Mouse (Mus musculus): ENCODE measurements at regions not wholly inside any gene's neighbourhood (a gene's known extent, or its start where the extent isn't known, plus 50 kb on each side); places are given as distances from the start of the nearest gene placed in this dataset.

GRCm38 (mm10) chr10:126526186-126526585 lies 375.0 kb downstream of the Atp23 start:
- in situ Hi-C loops (cut with MboI; ENCODE audit: low pct_unique_long_range_greater_than_20kb in 1 of 2, low sequenced_read_pairs in 2 of 2, unreplicated experiment in 1 of 2) = loop anchor here in 1 of 2 experiments (10.0 kb wide), 1 partner anchor 141 kb away; no protein-coding TSS in a partner anchor

GRCm38 (mm10) chr10:126521836-126522815 lies 379.0 kb downstream of the Atp23 start:
- in situ Hi-C loops (cut with MboI; ENCODE audit: low pct_unique_long_range_greater_than_20kb in 1 of 2, low sequenced_read_pairs in 2 of 2, unreplicated experiment in 1 of 2) = loop anchor here in 1 of 2 experiments (10.0 kb wide), 1 partner anchor 137 kb away; no protein-coding TSS in a partner anchor

- in situ Hi-C loops (cut with MboI; ENCODE audit: low pct_unique_long_range_greater_than_20kb in 1 of 2, low sequenced_read_pairs in 2 of 2, unreplicated experiment in 1 of 2) = loop anchor here in 1 of 2 experiments (10.0 kb wide), 1 partner anchor 136 kb away; no protein-coding TSS in a partner anchor
These were observed 380.2 kb downstream of the Atp23 start for GRCm38 (mm10) chr10:126520973-126521372.

- in situ Hi-C loops (cut with MboI; ENCODE audit: low pct_unique_long_range_greater_than_20kb in 1 of 2, low sequenced_read_pairs in 2 of 2, unreplicated experiment in 1 of 2) = no loop called here
These were observed 388.0 kb downstream of the Atp23 start for GRCm38 (mm10) chr10:126513185-126513584.

- in situ Hi-C loops (cut with MboI; ENCODE audit: low pct_unique_long_range_greater_than_20kb in 1 of 2, low sequenced_read_pairs in 2 of 2, unreplicated experiment in 1 of 2) = no loop called here
These were observed 389.6 kb downstream of the Atp23 start for GRCm38 (mm10) chr10:126511511-126511910.

GRCm38 (mm10) chr10:126505988-126506387 lies 395.2 kb downstream of the Atp23 start:
- in situ Hi-C loops (cut with MboI; ENCODE audit: low pct_unique_long_range_greater_than_20kb in 1 of 2, low sequenced_read_pairs in 2 of 2, unreplicated experiment in 1 of 2) = no loop called here

- in situ Hi-C loops (cut with MboI; ENCODE audit: low pct_unique_long_range_greater_than_20kb in 1 of 2, low sequenced_read_pairs in 2 of 2, unreplicated experiment in 1 of 2) = no loop called here
These were observed 399.0 kb downstream of the Atp23 start for GRCm38 (mm10) chr10:126502013-126502688.

- in situ Hi-C loops (cut with MboI; ENCODE audit: low pct_unique_long_range_greater_than_20kb in 1 of 2, low sequenced_read_pairs in 2 of 2, unreplicated experiment in 1 of 2) = no loop called here
These were observed 402.4 kb downstream of the Atp23 start for GRCm38 (mm10) chr10:126498726-126499125.

GRCm38 (mm10) chr10:126493734-126494133 lies 407.4 kb downstream of the Atp23 start:
- in situ Hi-C loops (cut with MboI; ENCODE audit: low pct_unique_long_range_greater_than_20kb in 1 of 2, low sequenced_read_pairs in 2 of 2, unreplicated experiment in 1 of 2) = no loop called here

GRCm38 (mm10) chr10:126492211-126492610 lies 408.9 kb downstream of the Atp23 start:
- in situ Hi-C loops (cut with MboI; ENCODE audit: low pct_unique_long_range_greater_than_20kb in 1 of 2, low sequenced_read_pairs in 2 of 2, unreplicated experiment in 1 of 2) = no loop called here

GRCm38 (mm10) chr10:126485129-126485528 lies 416.0 kb downstream of the Atp23 start:
- in situ Hi-C loops (cut with MboI; ENCODE audit: low pct_unique_long_range_greater_than_20kb in 1 of 2, low sequenced_read_pairs in 2 of 2, unreplicated experiment in 1 of 2) = no loop called here

- in situ Hi-C loops (cut with MboI; ENCODE audit: low pct_unique_long_range_greater_than_20kb in 1 of 2, low sequenced_read_pairs in 2 of 2, unreplicated experiment in 1 of 2) = no loop called here
These were observed 417.7 kb downstream of the Atp23 start for GRCm38 (mm10) chr10:126483479-126483878.

- in situ Hi-C loops (cut with MboI; ENCODE audit: low pct_unique_long_range_greater_than_20kb in 1 of 2, low sequenced_read_pairs in 2 of 2, unreplicated experiment in 1 of 2) = no loop called here
These were observed 420.8 kb downstream of the Atp23 start for GRCm38 (mm10) chr10:126480382-126480781.

- in situ Hi-C loops (cut with MboI; ENCODE audit: low pct_unique_long_range_greater_than_20kb in 1 of 2, low sequenced_read_pairs in 2 of 2, unreplicated experiment in 1 of 2) = no loop called here
These were observed 421.4 kb downstream of the Atp23 start for GRCm38 (mm10) chr10:126479743-126480142.

GRCm38 (mm10) chr10:126473050-126473719 lies 428.0 kb downstream of the Atp23 start:
- in situ Hi-C loops (cut with MboI; ENCODE audit: low pct_unique_long_range_greater_than_20kb in 1 of 2, low sequenced_read_pairs in 2 of 2, unreplicated experiment in 1 of 2) = no loop called here

- in situ Hi-C loops (cut with MboI; ENCODE audit: low pct_unique_long_range_greater_than_20kb in 1 of 2, low sequenced_read_pairs in 2 of 2, unreplicated experiment in 1 of 2) = no loop called here
These were observed 430.2 kb downstream of the Atp23 start for GRCm38 (mm10) chr10:126470838-126471491.

GRCm38 (mm10) chr10:126462770-126463169 lies 438.4 kb downstream of the Atp23 start:
- in situ Hi-C loops (cut with MboI; ENCODE audit: low pct_unique_long_range_greater_than_20kb in 1 of 2, low sequenced_read_pairs in 2 of 2, unreplicated experiment in 1 of 2) = no loop called here

- in situ Hi-C loops (cut with MboI; ENCODE audit: low pct_unique_long_range_greater_than_20kb in 1 of 2, low sequenced_read_pairs in 2 of 2, unreplicated experiment in 1 of 2) = no loop called here
These were observed 442.6 kb downstream of the Atp23 start for GRCm38 (mm10) chr10:126458523-126458922.

Measured in mouse embryonic stem cell (cell line).